Mouse (Mus musculus): ENCODE data around the gene Nat8f4.
"Not testable (repeated sequence)": the region's sequence is repeated elsewhere in the genome, so short reads cannot be mapped to it uniquely, and the experiment has no call there.

- not testable (repeated sequence) for TF ChIP-seq CTCF (IDR thresholded peaks at IDR 0.05; ENCODE audit: low read depth, low read length); GATA1 (IDR thresholded peaks at IDR 0.05; ENCODE audit: borderline replicate concordance, low read length); TAL1 (conservative IDR thresholded peaks at IDR 0.05; ENCODE audit: low read depth, low read length); POLR2AphosphoS5 (IDR thresholded peaks at IDR 0.05; ENCODE audit: insufficient replicate concordance, low read depth, low read length)
These were observed 39.6 kb downstream of the Nat8f4 start for GRCm38 (mm10) chr6:85864900-85865639.
